Mouse (Mus musculus) thymus, postnatal 4 days (tissue): ENCODE data around the gene Scn10a.
A peak's percentile ranks its signal among the peaks of the same experiment; 100 is the strongest.

Experiments
- DNase-seq: peaks from one replicate; pipeline ENCODE4 v3.0.0; 2021

Scn10a gene

GRCm38 (mm10) chr9:119719222-119719621 is at the start of gene Scn10a:
Gene Scn10a, minus strand, starts transcription at chr9:119719322.
- DNase-seq: no peak

DNA sequence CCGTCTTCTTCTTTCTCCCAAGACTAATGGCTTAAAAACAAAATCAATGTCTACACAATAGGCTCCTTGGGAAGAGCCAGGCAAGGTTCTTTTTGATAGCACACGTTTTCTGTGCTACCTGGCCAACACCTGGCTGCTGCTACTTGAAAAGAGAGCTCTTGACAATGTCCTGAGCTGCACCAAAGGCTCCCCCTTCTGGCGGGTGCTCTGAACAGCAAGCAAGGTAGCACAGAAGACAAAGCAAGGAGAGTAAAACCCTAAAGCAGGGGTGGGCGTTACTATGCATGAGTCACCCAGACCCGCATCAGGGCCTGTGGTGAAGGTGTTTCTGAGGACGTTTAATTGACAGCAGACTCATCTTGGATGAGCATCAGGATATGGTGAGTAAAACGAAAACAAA is 49.5 kb upstream of the Scn10a start:
- DNase-seq: peak; percentile 77

DNA sequence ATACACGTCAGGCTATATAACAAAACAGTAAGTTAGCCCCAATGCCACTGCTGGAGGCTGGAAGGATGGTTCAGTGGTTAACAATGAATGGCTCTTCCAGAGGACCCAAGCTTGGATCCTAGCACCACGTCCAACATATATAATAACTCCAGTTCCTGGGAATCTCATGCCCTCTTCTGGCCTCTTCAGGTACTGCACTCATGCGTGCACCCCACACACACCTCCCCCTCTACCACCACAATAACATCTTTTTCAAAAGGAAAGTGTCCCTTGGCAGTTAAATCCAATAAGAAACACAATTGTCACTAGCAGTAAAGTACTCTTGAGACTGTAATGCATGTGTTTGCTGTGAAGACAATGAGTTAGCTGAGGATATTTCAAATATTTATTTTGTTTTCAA is 41.1 kb upstream of the Scn10a start:
- DNase-seq: no peak

DNA sequence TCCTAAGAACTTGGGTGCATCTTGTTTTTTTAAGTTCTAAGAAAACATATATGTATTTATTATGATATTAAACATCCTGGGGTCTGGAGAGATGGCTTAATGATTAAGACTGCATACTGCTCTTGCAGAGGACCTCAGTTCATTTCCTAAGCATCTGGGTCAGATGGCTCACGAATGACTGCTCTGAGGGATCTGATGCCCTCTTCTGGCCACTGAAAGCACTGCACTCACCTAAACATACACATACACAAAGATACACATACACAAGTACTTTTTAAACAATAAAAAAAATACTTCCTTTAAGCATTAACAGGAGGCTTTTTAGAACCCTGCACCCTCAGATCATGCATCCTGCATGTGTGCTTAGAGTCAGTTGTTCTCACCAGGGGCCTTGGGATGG is 40.3 kb upstream of the Scn10a start:
- no peak for DNase-seq

GRCm38 (mm10) chr9:119751507-119751906 is 32.4 kb upstream of the Scn10a start:
- peak; percentile 36 for DNase-seq

DNA sequence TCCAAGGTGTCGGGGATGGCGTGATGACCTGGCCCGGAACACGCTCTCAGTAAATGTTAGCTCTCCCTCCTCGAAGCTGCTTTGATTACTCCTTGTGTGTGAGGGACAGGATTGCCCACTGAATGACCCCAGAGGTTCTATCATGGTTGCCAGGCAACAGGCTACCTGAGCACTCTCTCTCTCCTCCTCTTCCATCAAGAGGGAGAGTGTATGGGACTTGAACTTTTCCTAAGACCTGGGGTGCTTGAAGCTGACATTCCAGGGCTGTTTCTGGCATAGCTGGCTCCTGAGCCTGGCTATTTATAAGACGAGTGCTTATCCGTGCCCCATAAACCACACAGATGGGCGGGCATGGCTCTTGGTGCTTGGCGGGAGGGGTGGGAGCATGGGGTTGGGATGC is 30.0 kb upstream of the Scn10a start:
- DNase-seq: no peak

- DNase-seq: peak; percentile 78
Measured at GRCm38 (mm10) chr9:119743900-119744299, 24.8 kb upstream of the Scn10a start.

DNA sequence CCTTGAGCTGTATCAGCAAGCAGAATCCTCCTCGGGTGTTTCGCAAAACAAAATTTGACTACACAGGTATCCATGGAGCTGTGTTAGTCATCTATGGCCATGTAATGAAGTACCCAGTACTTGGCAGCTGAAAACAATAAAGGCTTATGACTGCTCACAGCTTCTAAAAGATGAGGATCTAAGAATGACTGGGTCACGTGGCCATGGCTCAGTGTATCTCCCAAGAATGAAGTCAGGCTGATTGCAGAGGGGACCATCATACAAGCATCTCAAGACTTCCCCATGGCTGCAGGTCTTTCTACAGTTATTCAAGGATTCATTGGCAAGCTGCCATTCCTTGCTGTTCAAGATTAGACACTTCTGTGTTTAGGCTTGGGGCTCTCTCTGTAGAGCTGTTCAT is 24.2 kb upstream of the Scn10a start:
- no peak for DNase-seq

DNA sequence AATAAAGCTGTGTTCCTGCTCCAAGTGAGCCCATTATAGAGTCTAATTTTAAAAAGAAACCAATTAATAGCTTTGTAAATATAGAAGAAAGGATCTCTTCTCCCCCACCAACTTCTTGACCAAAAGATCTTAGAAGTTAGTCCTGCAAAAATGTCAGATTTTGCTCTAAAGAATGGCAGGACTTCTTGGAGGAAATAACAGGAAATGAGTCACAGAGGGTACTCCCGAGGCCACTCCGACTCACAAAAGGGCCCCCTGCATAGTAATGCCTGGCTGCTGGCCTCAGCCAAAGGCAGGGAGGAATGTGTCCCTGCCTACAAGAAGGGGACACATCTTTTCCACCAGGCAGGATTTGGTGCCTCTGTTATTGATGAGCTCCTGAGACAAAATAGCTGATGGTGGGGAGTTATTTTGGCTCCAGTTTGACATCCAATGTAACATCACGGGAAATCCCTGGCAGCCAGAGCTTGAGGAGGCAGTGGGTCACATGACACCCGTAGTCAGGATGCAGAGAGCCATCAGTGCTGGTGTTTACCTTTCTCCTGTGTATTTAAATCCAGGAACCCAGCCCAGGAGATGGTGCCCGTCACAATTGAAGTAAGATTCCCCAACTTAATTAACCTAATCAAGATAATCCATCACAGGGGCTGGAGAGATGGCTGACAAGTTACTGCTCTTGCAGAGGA is 22.1 kb upstream of the Scn10a start:
- DNase-seq: no peak

DNA sequence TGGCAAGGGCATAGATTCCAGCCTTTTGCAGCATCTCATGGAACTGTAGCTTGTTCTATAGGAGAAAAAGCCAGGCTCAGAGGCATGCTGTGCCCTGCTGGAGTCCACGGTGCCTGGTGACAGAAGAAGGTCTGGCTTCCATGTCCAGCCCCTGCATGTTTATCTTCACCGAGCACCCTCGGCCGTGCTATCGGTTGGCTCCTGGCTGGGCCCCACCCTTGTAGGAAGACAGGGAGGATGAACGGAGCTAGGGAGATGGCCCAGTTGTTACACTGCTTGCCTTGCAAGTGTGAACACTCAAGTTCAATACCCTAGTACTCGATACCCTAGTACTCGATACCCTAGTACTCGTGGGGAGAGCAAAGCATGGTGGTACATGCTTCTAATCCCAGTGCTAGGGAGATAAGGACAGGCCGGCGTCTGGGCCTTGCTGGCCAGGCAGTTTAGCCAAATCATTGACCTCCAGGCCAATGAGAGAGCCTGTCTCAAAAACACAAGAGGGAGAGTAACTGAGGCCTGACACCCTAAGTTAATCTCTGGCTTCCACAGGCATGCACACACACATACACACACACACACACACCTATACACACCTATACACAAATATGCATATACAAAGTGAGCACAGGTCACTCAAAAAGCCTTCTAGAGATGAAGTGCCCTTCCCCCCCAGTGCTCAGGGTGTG is 9.4 kb upstream of the Scn10a start:
- no peak for DNase-seq

- DNase-seq: no peak
Measured at GRCm38 (mm10) chr9:119726990-119727389, 7.9 kb upstream of the Scn10a start.

- no peak for DNase-seq
Measured at GRCm38 (mm10) chr9:119725293-119725862, 6.3 kb upstream of the Scn10a start.

DNA sequence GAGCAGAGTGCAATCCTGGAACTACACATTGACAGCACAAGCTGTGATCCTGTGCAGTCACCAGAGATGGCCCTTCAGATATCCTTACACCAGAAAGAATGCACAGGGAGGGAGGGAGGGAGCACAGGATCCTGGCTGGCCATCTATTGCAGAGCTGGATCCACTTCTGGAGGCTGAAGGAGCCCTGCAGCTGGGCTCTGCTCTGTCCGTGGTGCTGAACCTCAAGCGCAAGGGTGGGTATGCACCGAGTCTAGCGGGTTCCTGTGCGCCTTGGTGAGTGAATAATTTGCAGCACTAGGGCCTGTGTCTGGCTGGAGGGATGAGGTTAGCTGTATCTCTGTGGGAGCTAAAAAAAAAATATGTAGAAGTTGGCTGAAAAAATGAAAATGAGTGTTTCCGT is 12.4 kb downstream of the Scn10a start:
- DNase-seq: peak; percentile 81

GRCm38 (mm10) chr9:119691505-119691904 is 27.6 kb downstream of the Scn10a start:
- no peak for DNase-seq

DNA sequence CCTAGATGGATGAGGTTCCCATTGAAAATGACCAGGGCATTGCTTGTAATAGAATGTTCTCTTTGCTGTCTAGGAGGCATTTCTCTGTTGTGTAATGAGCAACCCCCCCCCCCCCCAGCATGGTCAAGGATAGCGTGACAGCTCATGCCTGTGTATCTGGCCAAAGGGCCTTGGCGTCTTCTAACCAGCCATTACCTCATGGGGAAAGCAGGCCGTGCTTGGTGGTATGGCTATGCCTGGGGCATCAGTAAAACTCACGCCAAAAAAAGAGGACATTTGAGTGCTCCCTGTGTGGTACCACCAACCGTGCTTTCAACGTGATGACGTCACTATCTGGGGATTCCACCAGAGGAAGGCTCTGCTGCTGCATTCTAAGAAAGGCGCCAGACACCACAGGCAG is 28.1 kb downstream of the Scn10a start:
- DNase-seq: no peak

- no peak for DNase-seq
Measured at GRCm38 (mm10) chr9:119687893-119688292, 31.2 kb downstream of the Scn10a start.

DNA sequence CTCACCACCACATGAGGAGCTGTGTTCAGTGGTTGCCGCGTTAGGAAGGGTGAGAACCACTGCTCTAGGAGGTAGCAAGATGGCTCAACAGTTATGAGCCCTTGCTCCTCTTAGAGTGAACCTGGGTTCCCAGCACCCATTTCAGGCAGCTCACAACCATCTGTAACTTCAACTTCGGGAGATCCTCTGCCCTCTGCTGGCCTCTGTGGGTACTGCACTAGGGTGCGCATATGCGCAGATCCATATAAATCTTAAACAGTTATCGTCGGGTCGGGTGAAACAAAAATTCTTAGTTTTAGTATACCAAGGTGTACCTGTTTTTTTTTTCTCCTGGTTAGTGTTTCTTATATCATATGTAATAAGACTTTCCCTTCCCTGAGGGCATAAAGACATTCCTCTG is 32.9 kb downstream of the Scn10a start:
- peak; percentile 54 for DNase-seq

DNA sequence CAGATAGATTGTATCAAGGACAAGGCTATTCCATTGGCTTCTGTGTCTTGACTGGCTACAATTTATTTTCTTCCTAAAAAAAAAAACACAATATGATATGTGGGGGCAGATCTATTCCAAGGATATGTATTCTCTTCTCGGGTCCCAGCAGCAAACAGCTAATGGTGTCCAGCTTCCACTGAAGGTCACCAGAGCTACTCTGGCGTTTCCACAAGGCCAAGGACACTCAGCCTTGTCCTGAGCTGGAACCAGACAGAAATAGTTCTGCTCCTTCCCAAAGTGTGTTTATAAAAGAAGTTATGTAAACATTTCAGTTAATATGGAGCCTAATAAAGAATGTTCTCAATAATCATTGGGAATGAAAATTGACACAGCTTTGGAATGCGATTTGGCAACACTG is 38.2 kb downstream of the Scn10a start:
- no peak for DNase-seq

DNA sequence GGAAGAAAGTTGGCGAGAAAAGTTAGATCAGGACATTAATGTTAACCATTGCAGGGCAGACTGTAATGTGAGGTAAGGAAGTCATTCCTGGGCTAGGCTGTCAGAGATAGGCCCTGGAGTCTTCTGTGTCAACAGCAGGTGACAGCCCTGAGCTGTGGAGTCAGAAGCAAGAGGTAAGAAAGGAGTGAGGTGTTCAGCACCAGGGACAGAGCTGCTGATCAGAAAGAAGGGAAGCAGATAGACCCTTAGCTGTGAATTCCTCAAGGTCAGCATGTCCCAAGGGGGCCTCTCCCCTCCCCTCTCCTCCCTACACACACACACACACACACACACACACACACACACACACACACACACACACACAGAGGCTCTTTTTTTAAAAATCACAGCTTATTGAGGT is 55.0 kb downstream of the Scn10a start:
- DNase-seq: peak; percentile 32

- DNase-seq: no peak
Measured at GRCm38 (mm10) chr9:119656111-119656510, 63.0 kb downstream of the Scn10a start.

DNA sequence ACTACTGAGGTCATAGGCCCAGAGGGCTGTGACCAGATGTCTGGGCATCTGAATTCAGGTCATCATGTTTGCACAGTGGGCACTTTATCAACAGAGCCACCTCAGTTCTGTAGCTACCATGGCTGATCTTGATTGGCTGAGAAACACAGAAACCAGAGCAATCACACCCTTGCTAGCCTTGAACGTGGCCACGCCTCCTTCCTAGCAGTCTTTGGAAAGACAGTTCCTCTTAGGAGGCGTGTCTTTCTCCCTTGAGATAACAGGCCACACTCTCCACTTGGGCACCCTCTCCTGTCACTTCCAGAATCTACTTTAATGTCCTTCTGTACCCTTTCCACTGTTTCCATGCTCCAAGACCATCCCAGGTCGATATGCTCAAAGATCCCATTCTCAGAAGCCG is 65.4 kb downstream of the Scn10a start:
- DNase-seq: no peak

DNA sequence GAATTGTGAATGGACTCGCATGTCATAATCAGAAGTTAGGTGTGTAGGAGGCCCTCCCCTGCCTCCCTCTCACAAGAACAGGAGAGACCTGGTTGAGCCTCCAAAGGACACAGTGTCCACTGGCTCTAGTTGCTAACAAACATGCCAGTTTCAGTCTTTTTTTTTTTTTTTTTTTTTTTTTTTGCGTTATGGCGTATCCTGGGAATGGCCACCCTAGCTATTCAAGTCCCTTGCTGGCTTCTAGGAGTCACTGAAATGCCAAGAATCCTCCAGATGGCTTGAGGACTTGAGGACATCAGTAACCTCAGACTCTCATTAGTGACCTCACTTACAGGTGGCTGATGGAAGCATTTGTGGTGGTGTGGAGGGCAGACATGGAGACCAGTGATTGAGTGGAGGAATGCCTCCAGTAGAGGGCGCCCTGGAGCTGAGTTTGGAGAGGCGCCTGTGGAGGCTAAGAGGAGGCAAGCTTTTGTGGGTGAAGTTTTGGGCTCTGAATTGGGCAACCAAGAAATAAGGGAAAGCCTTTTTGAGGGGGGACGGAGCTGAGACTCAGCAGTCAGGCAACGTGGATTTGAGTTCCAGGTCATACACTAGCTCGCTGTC is 72.1 kb downstream of the Scn10a start:
- DNase-seq: peak; percentile 93

- no peak for DNase-seq
Measured at GRCm38 (mm10) chr9:119641985-119642384, 77.1 kb downstream of the Scn10a start.

- no peak for DNase-seq
Measured at GRCm38 (mm10) chr9:119634216-119634843, 84.8 kb downstream of the Scn10a start.
